Mouse (Mus musculus) heart, adult 2 months (tissue): ENCODE results near the gene Ubqln4.

Experiments
- CTCF ChIP-seq: fragments of 200-600 bp; IDR thresholded peaks from 2 replicates; pipeline ENCODE4 v1.8.1; 2022; ENCODE audit warnings: antibody characterized with exemption, mild to moderate bottlenecking, moderate library complexity
- EP300 ChIP-seq: fragments of 200-500 bp; IDR thresholded peaks from 2 replicates; pipeline ENCODE4 v1.6.1; 2011; ENCODE audit warnings: low read depth, low read length, control low read depth; ENCODE audit not compliant: insufficient read depth

DNA sequence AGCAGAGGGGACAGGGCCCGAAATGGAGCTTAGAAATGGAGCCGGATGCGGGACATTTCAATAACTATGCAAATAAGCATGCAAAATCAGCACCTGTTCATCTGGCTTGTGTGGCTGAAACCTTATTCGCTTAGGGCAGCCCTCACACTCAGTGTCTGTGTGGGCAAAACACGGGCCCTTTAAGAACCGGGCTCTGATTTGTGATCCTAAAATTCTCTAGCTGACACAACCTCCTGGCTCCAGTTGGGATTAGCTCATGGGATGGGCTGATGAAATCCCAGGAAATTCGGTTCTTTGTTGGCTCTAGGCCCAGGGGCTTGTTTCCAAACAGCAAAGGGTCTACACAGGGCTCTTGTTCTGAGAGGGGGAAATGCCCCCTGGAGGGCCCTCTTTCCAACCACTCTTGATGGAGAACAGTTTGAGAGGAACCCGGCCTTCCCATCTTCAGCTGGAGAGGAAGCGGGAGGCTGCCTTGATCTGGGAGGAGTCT, 62.4 kb downstream of the Ubqln4 start:
- TF ChIP-seq CTCF, result no peak
- TF ChIP-seq EP300, result 0 out of 2 replicates have a peak, but pooled peaks have one; percentile 8
